Mouse (Mus musculus): Measurements from ENCODE around the gene Tubb2a.
A peak's percentile ranks its signal among the peaks of the same experiment; 100 is the strongest.
"Not testable (repeated sequence)": the region's sequence is repeated elsewhere in the genome, so short reads cannot be mapped to it uniquely, and the experiment has no call there.

The Tubb2a gene

DNA sequence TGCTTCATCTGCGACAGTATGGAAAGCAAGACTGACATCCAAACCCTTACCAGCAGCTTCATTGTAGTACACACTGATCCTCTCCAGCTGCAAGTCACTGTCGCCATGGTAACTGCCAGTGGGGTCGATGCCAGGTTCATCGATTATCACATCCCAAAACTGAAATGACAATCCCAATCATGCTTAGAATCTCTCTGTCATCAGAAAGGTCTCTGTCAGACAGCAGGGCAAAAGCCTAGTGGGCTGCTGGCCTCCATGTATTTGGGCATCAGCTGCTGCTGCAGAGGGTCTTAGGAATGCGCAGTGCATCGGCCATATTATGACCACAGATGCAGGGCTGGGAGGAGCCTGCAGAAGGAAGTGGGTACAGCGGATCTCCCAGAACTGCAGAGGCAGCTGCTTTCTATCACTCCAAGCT is 11.1 kb upstream of the Tubb2a start:
- DNase-seq: no peak

DNA sequence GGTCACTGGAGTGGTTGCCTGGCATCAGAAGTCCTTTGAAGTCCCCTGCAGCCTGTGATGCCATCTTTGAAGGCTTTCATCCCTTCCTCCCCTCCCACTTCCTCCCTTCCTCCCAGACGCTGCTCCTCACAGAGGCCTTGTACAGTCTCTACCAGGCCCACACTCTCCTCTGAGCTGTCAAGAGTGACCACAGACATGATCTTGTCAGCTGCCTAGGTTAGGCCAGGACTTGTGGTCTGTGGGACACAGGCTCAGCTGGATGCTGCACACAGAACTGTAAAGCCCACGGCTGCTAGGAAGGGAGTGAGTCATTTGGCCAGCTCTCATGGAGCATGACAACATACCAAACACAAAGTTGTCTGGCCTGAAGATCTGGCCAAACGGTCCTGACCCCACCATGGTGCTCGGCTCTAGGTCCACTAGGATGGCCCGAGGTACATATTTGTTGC is 10.4 kb upstream of the Tubb2a start:
- DNase-seq: not testable (repeated sequence)

DNA sequence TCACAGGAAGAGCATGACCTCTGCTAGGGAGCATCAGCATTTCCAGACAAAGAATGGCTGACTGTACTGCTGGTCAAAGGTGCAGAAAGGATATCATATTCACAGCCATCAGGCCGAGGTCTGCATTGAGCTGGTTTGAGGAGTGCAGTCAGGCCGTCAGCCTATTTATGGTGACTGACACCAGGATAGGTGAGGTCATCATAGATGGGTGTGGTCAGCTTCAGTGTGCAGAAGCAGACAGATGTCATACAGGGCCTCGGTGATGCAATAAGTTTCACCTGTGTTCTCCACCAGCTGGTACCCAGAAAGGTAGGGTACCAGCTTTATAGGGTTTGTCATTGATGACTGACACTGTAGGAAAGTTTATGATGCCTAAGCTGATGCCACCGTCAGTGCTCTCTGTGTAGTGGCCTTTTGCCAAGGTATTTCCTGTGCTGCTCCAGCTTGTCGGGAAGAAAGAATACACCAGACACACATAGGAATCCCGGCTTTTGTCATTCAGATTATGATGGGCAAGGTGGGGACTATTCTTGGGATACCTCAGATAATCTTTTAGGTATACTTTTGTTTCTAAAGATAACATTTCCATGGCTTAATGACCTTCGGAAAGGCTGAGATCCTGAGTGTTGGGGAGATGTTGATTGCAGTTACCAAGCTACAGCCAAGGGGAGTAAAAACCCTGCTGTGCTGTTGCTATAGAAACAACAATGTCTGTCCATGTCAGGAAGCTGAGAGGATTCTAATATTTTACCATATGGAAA is 9.4 kb upstream of the Tubb2a start:
- DNase-seq: no peak

DNA sequence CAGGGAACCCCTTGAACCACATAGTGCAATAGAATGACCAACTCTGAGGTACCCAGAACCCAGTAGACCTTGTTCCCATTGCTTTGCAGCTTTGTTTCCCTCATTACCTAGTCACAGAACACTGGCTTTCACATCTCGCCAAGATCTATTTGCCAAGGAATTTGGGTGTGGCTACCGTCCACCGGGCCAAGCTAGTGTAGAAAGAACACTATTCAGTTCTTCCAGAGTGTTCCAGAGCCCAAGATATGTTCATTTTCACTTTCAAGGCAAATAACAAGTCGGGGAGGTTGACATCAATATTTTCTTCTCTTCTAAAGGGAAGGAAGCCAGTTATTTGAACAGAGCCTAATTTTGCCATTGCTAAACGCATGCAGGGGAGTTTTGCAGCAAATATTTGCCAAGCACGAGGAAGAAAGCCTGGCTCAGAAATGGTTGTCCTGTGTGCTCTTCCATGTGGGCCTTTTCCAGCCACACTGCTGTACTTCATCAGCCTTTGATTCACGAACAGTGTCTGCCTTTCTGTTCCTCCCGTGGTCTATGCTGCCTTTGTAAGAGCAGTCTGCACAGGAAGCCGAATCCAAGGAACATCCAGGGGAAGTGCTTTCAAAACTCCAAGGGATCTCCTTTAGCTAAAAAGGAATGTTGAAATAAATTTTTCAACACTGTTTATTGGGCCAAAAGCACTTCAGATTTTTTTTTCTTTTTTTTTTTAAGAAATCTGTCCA is 6.4 kb upstream of the Tubb2a start:
- DNase-seq: no peak

DNA sequence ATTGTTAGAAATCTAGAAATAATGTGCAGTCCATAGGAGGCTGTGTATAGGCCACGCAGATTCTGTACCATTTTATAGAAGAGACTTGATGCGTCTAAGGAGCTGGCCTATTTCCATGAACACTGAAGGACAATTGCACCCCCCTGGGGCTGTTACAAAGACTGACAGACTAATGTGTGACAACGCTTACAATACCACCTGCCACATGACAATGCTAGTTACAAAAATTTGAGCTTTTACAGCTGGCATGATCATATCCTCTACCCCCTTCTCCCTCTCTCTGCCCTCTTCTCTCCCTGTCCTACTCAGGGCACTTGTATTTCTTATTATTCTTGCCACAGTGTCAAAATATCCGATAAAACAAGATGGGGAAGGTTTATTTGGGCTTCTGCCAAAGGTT is 4.1 kb upstream of the Tubb2a start:
- DNase-seq: no peak

DNA sequence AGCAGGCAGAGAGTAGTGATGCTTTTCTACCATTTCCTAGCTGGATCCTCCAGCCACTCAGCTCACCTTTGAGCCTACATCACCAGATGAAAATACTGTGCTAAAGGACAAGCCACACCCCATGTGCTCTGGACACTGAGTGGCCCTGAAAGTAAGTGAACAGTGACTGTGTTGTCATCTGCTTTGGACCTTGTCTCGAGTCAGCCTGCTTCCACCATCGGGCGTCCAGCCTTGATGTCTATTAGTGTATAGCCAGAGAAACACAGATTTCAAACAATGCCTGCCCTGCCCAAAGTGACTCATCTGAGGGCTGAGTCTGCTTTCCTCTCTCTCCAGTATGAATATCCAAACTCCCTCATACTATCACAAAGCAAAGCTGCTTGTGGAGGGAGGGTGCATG is 2.0 kb upstream of the Tubb2a start:
- DNase-seq: no peak

DNA sequence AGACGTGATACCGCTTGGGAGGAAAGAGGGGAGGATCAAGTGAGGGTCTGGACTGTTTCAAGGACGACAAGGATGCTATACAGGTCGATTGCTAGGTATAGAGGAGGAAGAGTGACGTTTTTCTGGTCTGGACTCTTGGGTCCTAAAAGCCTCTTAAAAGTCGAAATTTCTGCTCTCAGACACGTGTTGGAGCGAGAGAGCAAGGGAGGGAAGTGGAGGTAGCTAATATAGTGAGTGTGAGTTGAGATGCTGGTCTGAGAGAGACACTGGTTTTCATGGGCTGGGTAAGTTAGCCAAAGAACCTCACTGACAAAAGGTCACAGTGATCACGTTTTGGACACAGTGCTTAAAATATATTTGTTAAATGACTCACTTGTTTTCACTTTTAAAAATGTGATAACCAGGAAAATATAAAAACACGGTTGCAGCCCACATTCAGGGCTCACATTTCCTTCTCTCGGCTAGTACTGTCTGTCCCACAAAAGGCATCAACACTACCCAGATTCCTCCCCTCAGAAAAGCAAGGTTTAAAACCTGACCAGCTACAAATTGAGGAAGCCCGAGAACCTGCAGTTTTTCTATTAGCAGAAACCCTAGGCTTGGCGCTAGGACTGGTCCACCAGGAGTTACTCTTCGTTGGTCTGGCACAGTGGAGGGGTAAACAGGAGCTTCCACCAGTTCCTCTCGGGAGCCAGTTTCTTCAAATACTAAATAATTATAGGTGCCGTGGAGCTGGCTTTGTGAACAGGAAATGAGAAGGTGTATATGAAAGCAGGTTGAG is 883 bp upstream of the Tubb2a start:
- no peak for DNase-seq

DNA sequence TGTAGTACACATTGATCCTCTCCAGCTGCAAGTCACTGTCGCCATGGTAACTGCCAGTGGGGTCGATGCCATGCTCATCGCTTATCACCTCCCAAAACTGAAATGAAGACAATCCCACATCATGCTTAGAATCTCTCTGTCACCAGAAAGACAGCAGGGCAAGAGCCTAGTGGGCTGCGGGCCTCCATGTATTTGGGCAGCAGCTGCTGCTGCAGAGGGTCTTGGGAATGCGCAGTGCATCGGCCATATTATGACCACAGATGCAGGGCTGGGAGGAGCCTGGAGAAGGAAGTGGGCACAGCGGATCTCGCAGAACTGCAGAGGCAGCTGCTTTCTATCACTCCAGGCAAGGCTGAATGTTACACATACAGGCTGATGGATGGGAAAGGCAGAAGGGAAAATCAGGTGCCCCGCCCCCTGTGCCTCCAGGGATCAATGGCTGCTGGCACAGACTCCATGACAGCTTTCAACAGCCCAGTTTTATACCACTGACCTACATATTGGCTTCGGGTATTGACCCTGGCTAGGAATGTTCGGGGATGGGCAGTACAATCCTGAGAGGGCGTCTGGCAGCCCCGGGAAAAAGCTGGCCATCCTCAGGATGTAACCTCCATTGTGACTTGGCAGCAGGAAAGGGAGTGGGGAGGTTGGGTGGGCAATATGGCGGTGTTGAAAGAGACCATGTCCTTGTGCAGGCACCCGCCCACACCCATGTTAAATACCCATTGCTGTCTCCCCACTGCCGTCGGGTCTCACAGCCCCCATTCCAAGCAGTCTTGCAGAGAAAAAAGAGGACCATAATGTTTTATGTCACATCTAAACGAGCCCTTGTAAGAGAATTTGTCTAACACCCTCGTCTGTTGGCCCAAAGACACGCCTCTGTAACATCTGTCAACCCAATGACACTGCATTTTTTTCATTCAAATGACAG is 981 bp downstream of the Tubb2a start:
- DNase-seq: peak; percentile 61

DNA sequence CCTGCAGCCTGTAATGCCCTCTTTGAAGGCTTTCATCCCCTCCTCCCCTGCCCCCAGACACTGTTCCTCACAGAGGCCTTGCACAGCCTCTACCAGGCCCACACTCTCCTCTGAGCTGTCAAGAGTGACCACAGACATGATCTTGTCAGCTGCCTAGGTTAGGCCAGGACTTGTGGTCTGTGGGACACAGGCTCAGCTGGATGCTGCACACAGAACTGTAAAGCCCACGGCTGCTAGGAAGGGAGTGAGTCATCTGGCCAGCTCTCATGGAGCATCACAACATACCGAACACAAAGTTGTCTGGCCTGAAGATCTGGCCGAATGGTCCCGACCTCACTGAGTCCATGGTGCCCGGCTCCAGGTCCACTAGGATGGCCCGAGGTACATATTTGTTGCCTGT is 1.9 kb downstream of the Tubb2a start:
- DNase-seq: not testable (repeated sequence)

DNA sequence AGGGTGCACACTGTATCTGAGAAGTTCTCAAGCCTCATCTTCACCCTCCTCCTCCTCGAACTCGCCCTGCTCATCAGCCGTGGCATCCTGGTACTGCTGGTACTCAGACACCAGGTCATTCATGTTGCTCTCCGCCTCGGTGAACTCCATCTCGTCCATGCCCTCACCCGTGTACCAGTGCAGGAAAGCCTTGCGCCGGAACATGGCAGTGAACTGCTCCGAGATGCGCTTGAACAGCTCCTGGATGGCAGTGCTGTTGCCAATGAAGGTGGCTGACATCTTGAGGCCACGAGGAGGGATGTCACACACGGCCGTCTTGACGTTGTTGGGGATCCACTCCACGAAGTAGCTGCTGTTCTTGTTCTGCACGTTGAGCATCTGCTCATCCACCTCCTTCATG is 3.4 kb downstream of the Tubb2a start:
- DNase-seq: not testable (repeated sequence)

DNA sequence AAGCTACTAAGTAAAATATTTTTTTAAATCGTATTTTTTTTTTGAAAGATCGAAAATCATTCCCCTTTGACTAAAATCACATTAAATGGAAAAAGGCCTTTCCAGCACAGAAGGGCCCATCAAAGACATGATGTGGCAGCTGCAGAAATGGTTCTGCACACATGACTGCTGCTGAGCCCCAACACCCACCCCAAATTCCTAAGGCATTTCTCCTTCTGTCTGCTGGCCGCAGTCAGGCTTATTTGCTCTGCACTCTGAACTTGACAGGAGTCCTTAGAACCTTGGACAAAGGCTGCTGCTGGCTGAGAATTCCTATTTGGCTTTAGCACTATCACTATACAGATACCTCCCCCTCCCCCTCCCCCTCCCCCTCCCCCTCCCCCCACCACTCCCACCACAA is 5.0 kb downstream of the Tubb2a start:
- DNase-seq: no peak

DNA sequence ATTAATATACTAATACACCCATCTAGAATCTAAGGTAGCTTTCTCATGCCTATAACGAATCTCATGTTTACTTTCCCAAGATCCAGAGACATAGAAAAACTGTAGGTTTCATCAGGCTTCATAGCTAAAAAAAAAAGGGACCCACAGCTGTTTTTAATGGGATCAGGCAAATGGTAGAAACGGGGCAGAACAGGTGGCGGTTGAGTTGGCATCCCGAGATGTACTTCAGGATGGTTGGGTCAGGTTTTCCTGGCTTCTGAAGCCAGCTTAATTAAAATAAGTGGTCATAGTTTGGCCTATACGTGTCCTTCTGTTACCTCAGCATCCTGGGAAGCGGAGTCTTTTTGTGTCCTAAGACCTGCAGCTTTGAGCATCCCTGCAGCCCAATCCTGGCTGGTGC is 6.0 kb downstream of the Tubb2a start:
- DNase-seq: no peak

DNA sequence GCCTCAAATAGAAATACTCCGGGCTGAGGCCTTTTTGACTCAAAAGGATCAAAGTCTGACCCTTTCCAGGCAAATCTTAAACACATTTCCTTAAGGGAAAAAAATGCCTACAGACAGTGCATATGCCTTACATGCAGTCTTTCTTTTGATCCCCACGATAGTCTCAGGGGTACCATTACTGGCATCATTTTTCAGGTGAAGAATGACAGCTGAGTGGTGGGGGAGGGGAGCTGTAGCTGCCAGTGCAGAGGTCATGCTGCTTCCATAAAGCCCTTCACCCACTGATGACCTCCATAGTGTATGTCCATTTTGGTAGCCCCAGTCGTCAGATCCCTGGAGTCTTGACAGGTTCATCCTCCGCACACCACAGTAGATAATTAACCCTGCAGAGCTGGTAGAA is 7.5 kb downstream of the Tubb2a start:
- DNase-seq: peak; percentile 37

DNA sequence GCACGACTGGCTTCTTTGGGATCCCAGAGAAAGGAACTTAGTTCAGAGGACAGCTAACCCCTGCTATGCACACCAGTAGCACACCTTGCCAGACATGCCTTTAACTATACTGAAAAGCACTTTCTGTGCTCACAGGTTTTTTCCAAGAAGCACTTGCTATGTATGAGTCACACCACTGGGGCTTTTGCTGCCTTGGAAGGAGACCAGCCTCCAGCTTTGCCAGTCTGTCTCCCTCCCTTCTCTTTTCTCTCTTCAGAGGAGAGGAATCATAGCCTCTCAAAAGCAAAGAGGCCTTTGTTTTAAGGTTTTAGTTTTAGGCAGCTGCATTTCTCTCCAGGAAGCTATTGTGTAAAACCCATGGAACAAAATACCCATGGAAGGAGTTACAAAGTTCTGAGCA is 11.5 kb downstream of the Tubb2a start:
- no peak for DNase-seq

DNA sequence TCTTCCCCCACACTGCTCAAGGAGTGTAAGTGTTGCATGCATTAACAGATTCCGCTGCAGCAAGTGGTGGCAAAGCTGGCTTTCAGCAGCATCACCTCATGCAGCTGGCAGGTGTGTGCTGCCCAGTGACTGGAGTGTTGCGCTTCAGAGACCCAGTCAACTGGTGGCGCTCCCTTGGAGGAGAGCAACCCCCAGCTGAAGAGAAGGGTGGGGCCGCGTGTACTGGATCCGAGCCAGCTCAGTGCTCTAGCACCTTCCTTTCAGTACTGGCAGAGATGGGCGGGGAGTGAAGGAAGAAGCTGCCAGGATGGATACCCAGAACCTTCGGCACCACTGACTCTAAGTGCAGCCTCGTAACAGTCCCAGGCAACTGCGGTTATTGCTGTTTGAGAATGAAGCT is 15.3 kb downstream of the Tubb2a start:
- no peak for DNase-seq

DNA sequence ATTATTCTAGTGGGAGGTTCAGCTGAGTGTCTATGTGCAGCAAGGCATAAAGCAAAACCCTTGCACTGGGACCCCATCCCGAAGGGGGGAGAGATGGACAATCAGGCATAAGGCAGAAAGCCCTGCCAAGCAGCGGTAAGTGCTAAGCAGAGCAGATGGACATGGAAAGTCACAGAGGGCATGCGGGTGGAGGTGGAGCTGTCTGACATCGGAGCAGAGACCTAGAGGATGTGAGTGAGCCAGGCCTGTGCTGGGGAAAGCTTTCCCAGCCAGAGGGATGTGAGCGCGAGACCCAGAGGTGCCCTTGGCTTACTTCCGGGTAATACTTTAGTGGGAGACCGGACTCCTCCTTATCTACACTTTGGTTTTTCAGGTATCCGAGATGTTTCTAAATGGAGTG is 17.7 kb downstream of the Tubb2a start:
- DNase-seq: no peak

DNA sequence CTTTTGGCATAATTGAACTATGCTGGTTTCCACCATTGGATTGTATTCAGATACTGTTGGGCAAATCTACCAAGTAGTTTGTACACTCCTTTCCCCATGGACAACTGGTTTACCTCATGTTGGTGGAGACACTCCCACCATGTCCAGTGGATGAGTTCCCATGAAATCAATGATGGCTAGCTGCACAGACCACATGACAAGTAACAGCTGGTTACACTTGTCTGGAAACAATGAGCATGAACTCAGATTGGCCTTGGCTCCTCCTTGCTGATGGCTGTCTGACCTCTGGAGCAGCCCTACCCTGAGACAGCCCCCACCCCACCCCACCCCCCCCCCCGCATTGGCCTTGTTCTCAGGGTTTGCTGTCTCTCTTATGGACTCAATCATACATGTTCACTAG is 20.6 kb downstream of the Tubb2a start:
- DNase-seq: no peak

DNA sequence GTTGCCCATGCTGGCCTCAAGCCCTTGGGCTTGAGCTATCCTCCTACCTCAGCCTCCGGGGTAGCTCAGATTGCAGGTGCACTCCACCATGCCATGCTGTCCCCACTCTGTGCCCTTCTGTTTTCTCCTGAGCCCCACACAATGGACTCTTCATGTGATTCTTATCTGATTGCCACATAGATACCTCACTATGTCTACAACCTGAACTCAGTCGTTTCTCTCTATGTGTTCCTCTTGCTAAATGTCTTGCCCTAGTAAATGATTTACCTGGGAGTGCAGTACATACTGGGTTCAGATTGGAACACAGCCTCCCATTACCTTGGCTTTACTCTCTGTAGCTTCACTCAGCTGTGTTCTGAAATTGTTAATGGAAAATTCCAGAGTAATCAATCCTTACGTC is 22.8 kb downstream of the Tubb2a start:
- DNase-seq: no peak

DNA sequence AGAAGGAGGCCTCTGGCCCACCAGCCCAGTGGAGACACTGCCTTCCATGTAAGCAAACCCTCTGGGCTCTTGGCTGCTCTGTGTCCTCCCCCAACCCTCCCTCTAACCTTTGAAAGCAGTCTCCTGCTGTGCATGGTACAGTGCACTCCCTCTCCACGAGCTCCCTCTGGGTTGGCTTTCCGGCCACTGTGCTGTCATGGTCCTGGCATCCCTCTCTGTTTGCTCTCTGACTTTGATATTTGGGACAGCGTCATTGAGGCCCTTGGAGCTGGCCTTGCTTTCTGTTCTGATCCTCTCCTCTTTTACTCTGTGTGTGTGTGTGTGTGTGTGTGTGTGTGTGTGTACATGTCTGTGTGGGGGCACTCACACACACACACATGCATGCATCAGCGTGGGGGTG is 23.4 kb downstream of the Tubb2a start:
- no peak for DNase-seq

DNA sequence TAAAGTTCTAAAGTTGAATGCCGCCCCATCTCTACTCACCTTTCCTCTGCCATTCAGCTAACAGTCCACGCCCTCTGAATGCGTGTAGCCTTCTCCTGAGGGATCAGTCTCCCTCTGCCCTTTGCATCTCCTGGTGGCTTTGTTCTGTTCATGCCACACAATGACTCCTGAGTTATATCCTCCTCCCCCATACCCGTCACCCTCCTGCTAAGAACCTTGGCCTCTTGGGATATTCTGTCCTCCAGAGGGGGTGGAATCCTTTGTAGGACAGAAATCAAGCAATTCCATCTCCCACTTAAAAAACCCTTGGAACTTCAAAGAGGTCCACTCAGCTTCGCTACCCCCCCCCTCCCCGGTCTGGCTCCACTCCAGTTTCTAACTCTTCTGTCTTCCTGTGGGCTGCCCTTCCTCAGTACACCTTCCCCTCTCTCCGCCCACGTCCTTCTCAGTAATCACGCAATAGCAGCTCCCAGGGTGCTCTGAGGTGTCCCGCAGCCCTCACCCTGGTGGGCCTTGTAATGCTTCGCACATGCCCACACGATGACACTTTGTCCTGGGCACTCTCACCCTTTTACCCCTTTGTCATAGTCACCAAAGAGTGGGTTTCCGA is 24.0 kb downstream of the Tubb2a start:
- DNase-seq: no peak

DNA sequence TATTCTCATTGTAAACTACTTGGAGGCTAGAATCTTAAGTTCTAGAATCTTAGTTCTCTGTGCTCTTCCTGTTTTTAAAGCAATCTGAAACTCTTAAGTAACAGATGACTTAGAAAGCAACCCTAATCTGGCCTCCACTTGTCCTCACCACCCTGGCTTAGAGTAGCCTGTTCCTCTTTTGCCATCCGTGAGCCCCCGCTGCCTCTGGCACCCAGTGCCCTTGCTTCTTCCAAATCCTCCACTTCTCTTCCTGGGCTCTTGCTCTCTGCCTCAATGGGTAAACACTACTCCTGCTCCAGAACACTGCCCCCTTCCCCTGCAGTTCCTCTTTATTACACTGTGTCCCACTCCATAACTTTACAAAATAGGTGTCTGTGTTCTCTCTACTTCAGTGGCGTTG is 26.1 kb downstream of the Tubb2a start:
- DNase-seq: no peak

DNA sequence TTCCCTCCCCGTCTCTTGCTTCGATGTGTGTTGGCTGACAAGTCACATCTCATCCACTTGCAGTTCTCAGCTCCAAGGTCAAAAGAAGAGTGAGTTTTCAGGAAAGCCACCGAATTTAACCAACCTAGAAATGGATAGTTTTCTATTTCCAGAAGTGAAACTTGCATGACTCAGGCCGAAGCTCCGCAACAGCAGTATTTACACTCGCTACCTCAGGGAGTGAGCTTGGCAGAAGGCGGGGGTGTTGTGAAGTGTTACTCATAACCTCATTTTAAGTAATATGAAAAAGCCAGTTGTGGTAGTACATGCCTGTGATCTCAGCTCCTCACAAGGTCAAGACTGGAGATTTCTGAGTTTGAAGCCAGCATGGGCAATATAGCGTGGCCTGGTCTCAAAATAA is 27.3 kb downstream of the Tubb2a start:
- no peak for DNase-seq
